Mouse (Mus musculus) stomach, embryonic 16.5 days (tissue): ENCODE results near the gene Dmrtc1c1. TPM values are rescaled to one million over a fixed set of nuclear protein-coding genes. Genes with fewer than 3 reads are reported as not detected.
"Not testable (repeated sequence)": the region's sequence is repeated elsewhere in the genome, so short reads cannot be mapped to it uniquely, and the experiment has no call there.

ENCODE experiments used
- ATAC-seq: fragments of 200-750 bp; cut with Nextera tagmentation; 2 replicates; pipeline ENCODE4 v1.8.0; 2017; ENCODE audit warnings: moderate number of reproducible peaks, moderate TSS enrichment; ENCODE audit not compliant: insufficient read depth, low FRiP score
- H3K27ac ChIP-seq: fragments of 300-500 bp; sonication (generic); 2 replicates; pipeline ENCODE4 v1.5.1; 2014; ENCODE audit warnings: low read length
- H3K27me3 ChIP-seq: fragments of 300-500 bp; sonication (generic); 2 replicates; pipeline ENCODE4 v1.6.1; 2014; ENCODE audit warnings: low read length, control low read depth, mixed read lengths; ENCODE audit not compliant: control insufficient read depth, insufficient read depth
- H3K36me3 ChIP-seq: fragments of 300-500 bp; sonication (generic); 2 replicates; pipeline ENCODE4 v1.6.1; 2014; ENCODE audit warnings: low read length; ENCODE audit not compliant: control insufficient read depth, insufficient read depth
- H3K4me1 ChIP-seq: fragments of 300-500 bp; sonication (generic); 2 replicates; pipeline ENCODE4 v1.6.1; 2014; ENCODE audit warnings: low read length, control low read depth, mixed read lengths; ENCODE audit not compliant: control insufficient read depth, insufficient read depth
- H3K4me2 ChIP-seq: fragments of 300-500 bp; sonication (generic); 2 replicates; pipeline ENCODE4 v1.6.1; 2014; ENCODE audit warnings: low read depth, low read length, mixed read lengths
- H3K4me3 ChIP-seq: fragments of 300-500 bp; sonication (generic); replicated peaks from 2 replicates; pipeline ENCODE4 v1.5.1; 2014; ENCODE audit warnings: mild to moderate bottlenecking, low read length
- H3K9ac ChIP-seq: fragments of 300-500 bp; sonication (generic); 2 replicates; pipeline ENCODE4 v1.6.1; 2014; ENCODE audit warnings: low read length
- H3K9me3 ChIP-seq: fragments of 300-500 bp; sonication (generic); replicated peaks from 2 replicates; pipeline ENCODE4 v1.6.1; 2016; ENCODE audit warnings: low read length, control low read depth; ENCODE audit not compliant: control insufficient read depth
- WGBS: fragments of 180-500 bp; shearing (Covaris S2); extraction: QIAGEN DNeasy Blood & Tissue Kit; methylation state at CpG from one replicate; pipeline ENCODE4 v1.1.7; 2014; 5-methylcytosine and 5-hydroxymethylcytosine counted together
- polyA plus RNA-seq: library from polyadenylated mRNA; unstranded; fragments of >200 nt; fragmentation: Nextera tagmentation; extraction: Ambion mirVana; gene quantifications from 2 replicates; pipeline ENCODE4 v1.2.1, GENCODE M21; 2015

Gene Dmrtc1c1
- not detected in 2 replicates for polyA plus RNA-seq

DNA sequence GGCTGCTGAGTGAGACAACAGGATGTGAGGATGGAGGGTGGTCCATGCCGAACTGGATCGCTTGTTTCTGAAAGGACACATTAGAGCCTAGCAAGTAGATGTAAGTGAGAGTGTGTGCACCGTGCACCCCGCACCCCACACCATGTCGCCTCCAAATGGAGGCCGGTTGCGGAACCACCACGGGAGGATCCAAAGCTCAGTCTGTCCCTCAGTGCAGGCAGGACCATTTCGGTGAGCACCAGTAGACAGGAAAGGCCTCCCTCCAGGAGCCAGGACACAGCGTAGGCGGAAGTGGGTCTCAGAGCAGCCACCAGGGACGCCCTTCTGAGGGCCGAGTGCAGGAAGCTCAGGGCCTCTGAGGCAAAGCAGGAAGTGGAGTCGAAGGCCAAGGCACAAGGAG lies at the start of gene Dmrtc1c1:
Dmrtc1c1 (plus strand) TSS at position 301 of the 400 bp plus-strand sequence.
- not testable (repeated sequence) for ATAC-seq, H3K27ac ChIP-seq, H3K9ac ChIP-seq, H3K4me2 ChIP-seq, H3K4me1 ChIP-seq, H3K27me3 ChIP-seq, H3K36me3 ChIP-seq, H3K4me3 ChIP-seq, H3K9me3 ChIP-seq
- WGBS, result 94% methylated on average over 3 of the region's 14 CpGs

DNA sequence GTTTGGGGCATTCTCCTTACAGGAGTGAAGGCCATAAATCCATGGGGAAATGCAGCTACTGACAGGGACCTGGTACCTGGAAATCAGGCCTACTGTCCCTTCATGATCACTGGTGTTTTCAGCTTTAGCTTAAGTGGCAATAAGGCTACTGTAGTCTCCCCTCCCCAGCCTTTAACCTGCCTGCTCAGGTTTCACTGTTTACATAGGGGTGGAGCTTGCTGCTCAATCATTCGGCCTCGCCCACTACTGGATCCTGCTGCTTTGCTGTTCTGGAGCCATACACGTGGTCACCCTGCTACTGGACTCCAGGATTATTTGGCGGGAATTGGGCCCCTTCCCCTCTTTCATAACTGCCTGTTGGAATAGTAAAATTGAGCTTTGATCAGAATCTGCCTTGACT lies 36.9 kb upstream of the Dmrtc1c1 start:
- no peak overlapping the region for H3K4me3 ChIP-seq
- no peak overlapping the region for H3K9ac ChIP-seq
- H3K36me3 ChIP-seq, result no peaks in the 10 kb centered on the region
- no peaks in the 10 kb centered on the region for H3K9me3 ChIP-seq
- H3K27ac ChIP-seq, result no peak overlapping the region
- H3K27me3 ChIP-seq, result no peaks in the 10 kb centered on the region
- no peaks in the 10 kb centered on the region for H3K4me1 ChIP-seq
- ATAC-seq, result no peak
- no peak overlapping the region for H3K4me2 ChIP-seq
- WGBS, result 32% methylated on average over 4 of the region's 4 CpGs

DNA sequence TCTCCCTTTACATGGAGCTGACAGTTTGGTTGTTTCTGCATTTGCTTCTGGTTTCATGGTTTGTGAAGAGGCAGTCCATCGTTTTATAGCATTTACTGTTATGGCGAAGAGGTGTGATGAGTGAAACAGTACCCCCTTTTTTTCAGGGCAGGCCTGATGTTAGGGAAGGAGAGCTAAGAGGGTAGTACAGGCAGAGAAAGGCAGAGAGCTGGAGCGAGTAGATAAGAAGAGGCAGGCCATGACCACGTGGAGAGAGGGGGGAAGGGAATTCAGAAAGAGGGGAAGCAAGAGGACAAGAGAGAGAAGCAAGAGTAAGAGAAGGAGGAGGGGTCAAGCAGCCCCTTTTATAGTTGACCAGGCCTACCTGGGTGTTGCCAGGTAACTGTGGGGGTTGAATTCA lies 9.5 kb downstream of the Dmrtc1c1 start:
- H3K4me3 ChIP-seq, result no peak overlapping the region
- H3K4me1 ChIP-seq, result no peaks in the 10 kb centered on the region
- WGBS, result 66% methylated on average over 4 of the region's 4 CpGs
- H3K36me3 ChIP-seq, result no peaks in the 10 kb centered on the region
- H3K27me3 ChIP-seq, result no peaks in the 10 kb centered on the region
- no peak overlapping the region for H3K4me2 ChIP-seq
- no peak overlapping the region for H3K27ac ChIP-seq
- H3K9ac ChIP-seq, result no peak overlapping the region
- H3K9me3 ChIP-seq, result no peaks in the 10 kb centered on the region
- no peak for ATAC-seq

DNA sequence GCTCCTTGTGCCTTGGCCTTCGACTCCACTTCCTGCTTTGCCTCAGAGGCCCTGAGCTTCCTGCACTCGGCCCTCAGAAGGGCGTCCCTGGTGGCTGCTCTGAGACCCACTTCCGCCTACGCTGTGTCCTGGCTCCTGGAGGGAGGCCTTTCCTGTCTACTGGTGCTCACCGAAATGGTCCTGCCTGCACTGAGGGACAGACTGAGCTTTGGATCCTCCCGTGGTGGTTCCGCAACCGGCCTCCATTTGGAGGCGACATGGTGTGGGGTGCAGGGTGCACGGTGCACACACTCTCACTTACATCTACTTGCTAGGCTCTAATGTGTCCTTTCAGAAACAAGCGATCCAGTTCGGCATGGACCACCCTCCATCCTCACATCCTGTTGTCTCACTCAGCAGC lies 51.8 kb downstream of the Dmrtc1c1 start, which contains the start of gene Dmrtc1c2:
Dmrtc1c2 (minus strand) TSS at position 101 of the 400 bp plus-strand sequence.
- not testable (repeated sequence) for H3K36me3 ChIP-seq, H3K4me3 ChIP-seq, H3K27ac ChIP-seq, H3K4me2 ChIP-seq, H3K4me1 ChIP-seq, ATAC-seq, H3K9ac ChIP-seq, H3K9me3 ChIP-seq, H3K27me3 ChIP-seq
- WGBS, result 90% methylated on average over 2 of the region's 13 CpGs

Other genes with a start within 250 kb of the Dmrtc1c1 start
- gene Phka1, start 158.7 kb upstream of the Dmrtc1c1 start, polyA plus RNA-seq, result 7.0 and 8.2 TPM in 2 replicates
- not detected in 2 replicates for gene Gm3880, start 116.0 kb upstream of the Dmrtc1c1 start, polyA plus RNA-seq
- not detected in 2 replicates for gene Gm9112, start 95.3 kb upstream of the Dmrtc1c1 start, polyA plus RNA-seq
- not detected in 2 replicates for gene Dmrtc1b, start 95.1 kb upstream of the Dmrtc1c1 start, polyA plus RNA-seq
- not detected in 2 replicates for gene Dmrtc1c2, start 51.7 kb downstream of the Dmrtc1c1 start, polyA plus RNA-seq
- not detected in 2 replicates for gene 1700031F05Rik, start 65.0 kb downstream of the Dmrtc1c1 start, polyA plus RNA-seq
- gene Dmrtc1a, start 105.7 kb downstream of the Dmrtc1c1 start, polyA plus RNA-seq, result 0.79 and 1.3 TPM in 2 replicates
- not detected in 2 replicates for gene 1700011M02Rik, start 105.9 kb downstream of the Dmrtc1c1 start, polyA plus RNA-seq
- gene 1700018G05Rik, start 125.4 kb downstream of the Dmrtc1c1 start, polyA plus RNA-seq, result not detected in 2 replicates